Mouse (Mus musculus) lung, postnatal 0 days (tissue): Measurements from ENCODE around the gene Trim2.

Experiments
- CTCF ChIP-seq: IDR thresholded peaks from 2 replicates; pipeline ENCODE4 v1.5.1; 2016; ENCODE audit warnings: antibody characterized with exemption, mild to moderate bottlenecking
- EP300 ChIP-seq: IDR thresholded peaks from 2 replicates; pipeline ENCODE4 v1.6.1; 2016; ENCODE audit warnings: antibody characterized with exemption, mild to moderate bottlenecking, control low read depth

- TF ChIP-seq EP300 = no peak
- no peak for TF ChIP-seq CTCF
These were observed 149.7 kb downstream of the Trim2 start for GRCm38 (mm10) chr3:84157011-84157410.
